Mouse (Mus musculus): ENCODE data around the gene Serpina16.
"Not testable (repeated sequence)": the region's sequence is repeated elsewhere in the genome, so short reads cannot be mapped to it uniquely, and the experiment has no call there.

Gene Serpina16

GRCm38 (mm10) chr12:103676039-103676438, at the start of gene Serpina16:
Serpina16 (minus strand) TSS chr12:103676139.
- no peak for DNase-seq (ENCODE audit: low read depth, low spot score)

- DNase-seq (ENCODE audit: low read depth, low spot score) = peak; percentile 21
Observed at GRCm38 (mm10) chr12:103711537-103711936, 35.6 kb upstream of the Serpina16 start.

- peak; percentile 8 for DNase-seq (ENCODE audit: low read depth, low spot score)
Observed at GRCm38 (mm10) chr12:103710405-103710804, 34.5 kb upstream of the Serpina16 start.

- DNase-seq (ENCODE audit: low read depth, low spot score) = no peak
Observed at GRCm38 (mm10) chr12:103706113-103706512, 30.2 kb upstream of the Serpina16 start.

- DNase-seq (ENCODE audit: low read depth, low spot score) = no peak
Observed at GRCm38 (mm10) chr12:103705547-103705946, 29.6 kb upstream of the Serpina16 start.

GRCm38 (mm10) chr12:103700144-103700750, 24.3 kb upstream of the Serpina16 start:
- no peak for DNase-seq (ENCODE audit: low read depth, low spot score)

- DNase-seq (ENCODE audit: low read depth, low spot score) = no peak
Observed at GRCm38 (mm10) chr12:103695429-103695828, 19.5 kb upstream of the Serpina16 start, which contains the start of gene Serpina1f. Serpina1f (minus strand) TSS chr12:103695529.

GRCm38 (mm10) chr12:103688221-103688814, 12.4 kb upstream of the Serpina16 start:
- no peak for DNase-seq (ENCODE audit: low read depth, low spot score)

- DNase-seq (ENCODE audit: low read depth, low spot score) = no peak
Observed at GRCm38 (mm10) chr12:103687021-103687420, 11.1 kb upstream of the Serpina16 start.

GRCm38 (mm10) chr12:103686050-103686449, 10.1 kb upstream of the Serpina16 start:
- no peak for DNase-seq (ENCODE audit: low read depth, low spot score)

GRCm38 (mm10) chr12:103685386-103685785, 9.4 kb upstream of the Serpina16 start:
- DNase-seq (ENCODE audit: low read depth, low spot score) = no peak

- no peak for DNase-seq (ENCODE audit: low read depth, low spot score)
Observed at GRCm38 (mm10) chr12:103683775-103684174, 7.8 kb upstream of the Serpina16 start.

GRCm38 (mm10) chr12:103681739-103682138, 5.8 kb upstream of the Serpina16 start:
- DNase-seq (ENCODE audit: low read depth, low spot score) = no peak

- DNase-seq (ENCODE audit: low read depth, low spot score) = no peak
Observed at GRCm38 (mm10) chr12:103681169-103681568, 5.2 kb upstream of the Serpina16 start.

- not testable (repeated sequence) for DNase-seq (ENCODE audit: low read depth, low spot score)
Observed at GRCm38 (mm10) chr12:103679853-103680252, 3.9 kb upstream of the Serpina16 start.

- no peak for DNase-seq (ENCODE audit: low read depth, low spot score)
Observed at GRCm38 (mm10) chr12:103673179-103673578, 2.8 kb downstream of the Serpina16 start.

- no peak for DNase-seq (ENCODE audit: low read depth, low spot score)
Observed at GRCm38 (mm10) chr12:103671483-103671882, 4.5 kb downstream of the Serpina16 start.

GRCm38 (mm10) chr12:103670964-103671363, 5.0 kb downstream of the Serpina16 start:
- no peak for DNase-seq (ENCODE audit: low read depth, low spot score)

GRCm38 (mm10) chr12:103670344-103670743, 5.6 kb downstream of the Serpina16 start:
- DNase-seq (ENCODE audit: low read depth, low spot score) = no peak

GRCm38 (mm10) chr12:103665286-103665685, 10.7 kb downstream of the Serpina16 start:
- DNase-seq (ENCODE audit: low read depth, low spot score) = no peak

- DNase-seq (ENCODE audit: low read depth, low spot score) = not testable (repeated sequence)
Observed at GRCm38 (mm10) chr12:103662053-103662452, 13.9 kb downstream of the Serpina16 start.

- DNase-seq (ENCODE audit: low read depth, low spot score) = no peak
Observed at GRCm38 (mm10) chr12:103660076-103660475, 15.9 kb downstream of the Serpina16 start.

GRCm38 (mm10) chr12:103659171-103659570, 16.8 kb downstream of the Serpina16 start:
- no peak for DNase-seq (ENCODE audit: low read depth, low spot score)
